Mouse (Mus musculus) hindbrain, embryonic 12.5 days (tissue): ENCODE measurements at regions not wholly inside any gene's neighbourhood (a gene's known extent, or its start where the extent isn't known, plus 50 kb on each side); places are given as distances from the start of the nearest gene placed in this dataset.

Experiments used
- ATAC-seq: fragments of 200-750 bp; cut with Nextera tagmentation; 2 replicates; pipeline ENCODE4 v1.8.0; 2017; ENCODE audit warnings: moderate TSS enrichment; ENCODE audit not compliant: low FRiP score
- H3K27ac ChIP-seq: fragments of 300-500 bp; sonication (generic); 2 replicates; pipeline ENCODE4 v1.5.1; 2016; ENCODE audit warnings: mild to moderate bottlenecking
- H3K27me3 ChIP-seq: fragments of 300-500 bp; sonication (generic); 2 replicates; pipeline ENCODE4 v1.6.1; 2016; ENCODE audit warnings: mild to moderate bottlenecking
- H3K36me3 ChIP-seq: fragments of 300-500 bp; sonication (generic); 2 replicates; pipeline ENCODE4 v1.6.1; 2016; ENCODE audit warnings: mild to moderate bottlenecking
- H3K4me1 ChIP-seq: fragments of 300-500 bp; sonication (generic); 2 replicates; pipeline ENCODE4 v1.6.1; 2016
- H3K4me2 ChIP-seq: fragments of 300-500 bp; sonication (generic); replicated peaks from 2 replicates; pipeline ENCODE4 v1.6.1; 2016; ENCODE audit warnings: mild to moderate bottlenecking
- H3K4me3 ChIP-seq: fragments of 300-500 bp; sonication (generic); 2 replicates; pipeline ENCODE4 v1.5.1; 2016; ENCODE audit warnings: mild to moderate bottlenecking
- H3K9ac ChIP-seq: fragments of 300-500 bp; sonication (generic); 2 replicates; pipeline ENCODE4 v1.6.1; 2016; ENCODE audit warnings: mild to moderate bottlenecking, moderate library complexity
- H3K9me3 ChIP-seq: fragments of 300-500 bp; sonication (generic); replicated peaks from 2 replicates; pipeline ENCODE4 v1.6.1; 2016; ENCODE audit warnings: mild to moderate bottlenecking
- WGBS: fragments of 180-500 bp; shearing (Covaris S2); methylation state at CpG from one replicate; pipeline ENCODE4 v1.1.7; 2016; 5-methylcytosine and 5-hydroxymethylcytosine counted together

DNA sequence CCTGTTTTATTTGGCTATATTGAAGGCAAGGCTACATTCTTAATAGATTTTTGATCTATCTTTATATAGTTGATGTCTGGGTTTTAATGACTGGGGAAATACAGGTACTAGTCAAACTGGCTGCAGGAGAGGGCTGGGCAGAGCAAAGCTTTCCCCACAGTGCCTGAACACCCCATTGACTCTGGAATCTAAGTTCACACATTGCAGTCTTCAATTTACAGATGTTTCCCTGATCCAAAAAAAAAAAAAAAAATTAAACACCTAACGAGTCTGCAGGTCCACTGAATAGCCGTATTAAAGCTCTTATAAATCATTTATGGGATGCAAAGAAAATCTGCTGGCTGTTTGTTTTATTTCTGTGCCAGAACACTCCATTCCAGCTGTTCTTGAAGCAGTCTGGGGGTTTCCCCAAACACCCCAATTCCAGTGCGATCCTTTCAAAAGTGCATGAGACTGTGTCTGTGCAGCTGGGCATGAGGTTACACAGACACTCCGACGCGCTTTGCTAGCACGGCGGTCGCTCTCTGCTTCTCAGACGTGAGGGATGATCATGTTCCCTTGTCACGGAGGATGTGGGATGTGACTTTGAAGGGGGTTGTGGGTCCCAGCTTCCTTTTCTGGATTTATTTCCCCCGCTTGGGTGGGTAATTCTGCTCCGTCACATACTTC is 173.3 kb upstream of the Tut7 start:
- Histone ChIP-seq H3K27me3 (no peaks in the 10 kb centered on the region), H3K4me2 (no peak overlapping the region), H3K4me1 (peaks cover 7% of the 10 kb centered on the region; the same call in 1 of the 2 replicates), H3K4me3 (no peak overlapping the region), H3K36me3 (no peaks in the 10 kb centered on the region), H3K27ac (no peak overlapping the region), H3K9ac (no peak overlapping the region), H3K9me3 (no peaks in the 10 kb centered on the region)
- 82% methylated on average over 13 of the region's 13 CpGs for WGBS
- ATAC-seq = no peak

DNA sequence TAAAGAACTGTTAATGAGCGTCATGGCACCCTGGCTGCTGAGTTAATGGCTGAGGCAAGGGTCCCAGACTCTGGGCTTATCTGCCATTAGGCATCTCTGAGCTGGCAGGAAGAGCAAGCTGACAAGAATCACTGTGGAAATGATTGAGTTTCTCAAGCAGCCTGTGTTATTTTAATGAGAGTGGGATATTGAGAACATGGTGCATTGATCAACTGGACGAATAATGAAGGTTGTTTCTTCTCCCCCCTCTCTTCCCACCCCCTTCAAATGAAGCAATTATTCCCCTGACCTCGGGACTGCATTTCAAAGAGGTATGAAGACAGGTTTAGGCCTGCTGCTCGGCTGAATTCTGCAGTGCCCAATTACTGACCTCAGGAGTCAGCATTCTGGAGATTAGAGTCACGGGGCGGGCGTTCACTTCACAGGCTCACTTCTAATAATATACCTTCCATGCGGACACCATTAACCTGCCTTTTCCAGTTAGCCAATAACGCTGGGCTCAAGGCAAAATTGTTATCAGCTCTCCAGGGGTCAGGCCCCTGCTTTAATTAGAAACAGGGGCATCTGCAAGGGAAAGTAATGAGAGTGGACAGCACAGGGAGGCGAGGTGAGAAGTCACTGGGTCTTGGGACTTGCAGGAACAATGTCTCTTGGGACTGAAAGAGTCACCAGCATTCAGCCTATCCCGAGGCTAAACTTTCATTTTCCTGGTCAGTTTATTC is 170.0 kb upstream of the Tut7 start:
- peak; percentile 32; the same call in 1 of the 2 replicates for ATAC-seq
- no peak overlapping the region for H3K4me3 ChIP-seq

DNA sequence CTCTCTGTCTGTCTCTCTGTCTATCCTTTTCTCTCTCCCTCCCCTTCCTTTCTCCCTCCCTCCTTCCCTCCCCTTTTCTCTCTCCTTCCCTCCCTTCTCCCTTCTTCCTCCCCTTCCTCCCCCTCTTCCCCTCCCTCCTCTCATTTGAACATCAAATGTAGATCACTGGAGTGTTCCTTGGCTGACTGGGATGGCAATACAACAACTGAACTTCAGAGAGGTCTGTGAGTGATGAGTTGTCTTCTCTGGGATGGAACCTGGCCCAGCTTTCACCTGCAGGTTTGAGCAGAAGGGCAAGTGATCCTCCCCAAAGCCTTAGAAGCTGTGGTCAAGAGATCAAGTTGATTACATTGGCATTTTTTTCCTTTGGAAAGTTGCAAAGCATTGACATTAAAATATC is 169.4 kb upstream of the Tut7 start:
- Histone ChIP-seq H3K4me3 (no peak overlapping the region), H3K4me1 (peaks cover 17% of the 10 kb centered on the region), H3K9ac (no peak overlapping the region), H3K4me2 (no peak overlapping the region), H3K27me3 (no peaks in the 10 kb centered on the region), H3K27ac (no peak overlapping the region), H3K9me3 (no peaks in the 10 kb centered on the region), H3K36me3 (no peaks in the 10 kb centered on the region)
- no peak for ATAC-seq

More for the DNA sequence above, 170.0 kb upstream of the Tut7 start:
- no peak overlapping the region for H3K27ac ChIP-seq
- no peaks in the 10 kb centered on the region for H3K27me3 ChIP-seq
- H3K9ac ChIP-seq = no peak overlapping the region
- H3K4me2 ChIP-seq = no peak overlapping the region
- H3K4me1 ChIP-seq = peaks cover 17% of the 10 kb centered on the region
- H3K36me3 ChIP-seq = no peaks in the 10 kb centered on the region
- no peaks in the 10 kb centered on the region for H3K9me3 ChIP-seq
- WGBS = 50% methylated on average over 11 of the region's 11 CpGs

DNA sequence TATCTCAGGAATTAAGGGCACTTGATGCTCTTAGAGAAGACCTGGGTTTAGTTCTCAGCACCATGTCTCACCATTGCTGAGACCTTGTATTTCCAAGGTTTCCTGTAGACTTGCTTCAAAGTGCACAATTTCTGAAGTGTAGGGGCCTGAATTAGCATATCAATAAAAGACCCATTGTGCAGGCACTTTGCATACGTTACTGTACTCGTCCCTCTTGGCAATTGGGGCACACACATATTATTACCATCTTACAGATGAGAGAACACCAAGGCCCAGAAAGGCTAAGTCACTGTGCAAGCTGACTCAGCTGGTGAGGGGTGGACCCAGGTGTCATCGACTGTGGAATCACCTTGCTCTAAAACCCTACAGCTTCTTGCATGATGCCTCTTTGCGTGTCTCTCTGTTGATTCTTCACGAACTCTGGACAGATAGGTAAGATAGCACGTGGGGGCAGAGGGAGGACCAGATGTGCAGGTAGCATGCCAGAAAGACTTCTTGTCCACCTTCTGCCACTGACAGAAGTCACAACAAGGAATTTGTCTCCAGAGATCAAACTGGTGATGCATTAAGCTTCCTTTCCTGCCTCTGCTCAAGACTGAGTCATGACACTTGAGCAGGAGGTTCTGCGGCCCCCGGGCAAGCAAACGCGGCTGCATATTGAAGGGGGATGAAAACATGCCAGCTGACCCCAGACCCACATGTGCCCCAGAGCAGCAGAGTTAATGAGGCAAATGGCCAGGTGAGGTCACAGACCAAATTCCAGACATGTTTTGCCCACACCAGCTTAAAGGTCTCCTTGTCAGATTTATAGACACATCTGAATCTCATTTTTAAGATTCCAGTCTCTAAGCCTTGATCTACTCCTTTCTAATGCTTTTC is 167.7 kb upstream of the Tut7 start:
- H3K27ac ChIP-seq = no peak overlapping the region
- no peak overlapping the region for H3K9ac ChIP-seq
- H3K36me3 ChIP-seq = no peaks in the 10 kb centered on the region

DNA sequence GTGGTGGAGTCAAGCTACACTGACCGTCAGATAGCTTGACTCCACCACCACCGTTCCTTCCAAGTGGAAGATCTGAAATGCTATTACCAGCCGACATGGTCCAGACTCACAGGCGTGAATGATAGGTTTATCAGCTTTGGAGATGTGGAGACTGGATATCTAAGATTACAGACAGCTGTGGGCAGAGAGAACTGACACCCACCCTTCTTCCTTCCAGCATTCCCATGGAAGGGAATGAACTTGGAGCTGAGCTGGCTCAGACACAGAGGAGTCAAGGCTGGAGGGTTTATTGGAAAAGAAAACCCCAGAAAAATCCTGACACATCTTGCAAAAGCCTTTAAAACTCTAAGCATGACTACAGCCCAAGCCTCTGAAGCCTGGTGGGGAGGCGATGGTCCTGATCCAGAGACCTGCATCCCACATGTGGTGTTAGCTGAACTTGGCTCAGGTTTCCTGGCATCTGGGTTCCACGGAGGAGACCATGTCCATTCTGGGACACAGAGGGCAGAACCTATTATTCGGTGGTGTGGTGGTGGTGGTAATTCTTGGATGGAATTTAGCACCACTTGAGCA is 165.5 kb upstream of the Tut7 start:
- no peak for ATAC-seq
- H3K9ac ChIP-seq = no peak overlapping the region
- no peak overlapping the region for H3K4me3 ChIP-seq
- no peaks in the 10 kb centered on the region for H3K36me3 ChIP-seq
- H3K4me2 ChIP-seq = no peak overlapping the region
- WGBS = 86% methylated on average over 7 of the region's 7 CpGs
- no peaks in the 10 kb centered on the region for H3K9me3 ChIP-seq
- no peak overlapping the region for H3K27ac ChIP-seq
- peaks cover 17% of the 10 kb centered on the region for H3K4me1 ChIP-seq
- H3K27me3 ChIP-seq = no peaks in the 10 kb centered on the region

More for the DNA sequence above, 167.7 kb upstream of the Tut7 start:
- WGBS = 53% methylated on average over 10 of the region's 10 CpGs
- H3K27me3 ChIP-seq = no peaks in the 10 kb centered on the region
- ATAC-seq = no peak
- H3K4me3 ChIP-seq = no peak overlapping the region
- H3K4me2 ChIP-seq = no peak overlapping the region
- no peaks in the 10 kb centered on the region for H3K9me3 ChIP-seq
- H3K4me1 ChIP-seq = peaks cover 17% of the 10 kb centered on the region

DNA sequence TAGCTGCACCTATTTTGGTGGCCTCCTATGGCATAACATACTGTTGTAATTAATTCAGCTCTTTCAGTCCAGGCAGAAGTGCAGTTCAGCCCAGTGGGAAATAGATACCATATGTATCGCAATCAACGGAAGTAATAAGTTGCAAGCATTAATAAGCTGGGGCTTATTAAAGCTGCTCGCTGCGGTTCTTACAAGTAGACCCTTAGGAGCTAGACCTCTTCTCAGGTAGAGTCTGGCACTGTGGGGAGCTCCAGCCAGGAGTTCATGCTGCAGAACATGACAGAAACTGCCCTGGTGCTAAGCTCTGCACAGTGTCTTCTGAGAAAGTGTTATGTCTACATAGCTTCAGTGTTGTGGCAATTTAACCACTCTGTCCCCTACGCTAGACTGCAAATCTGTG is 153.5 kb upstream of the Tut7 start:
- whole genome bisulfite sequencing = 70% methylated on average over 5 of the region's 5 CpGs
- Histone ChIP-seq H3K9ac (no peak overlapping the region), H3K27ac (no peak overlapping the region), H3K4me2 (no peak overlapping the region), H3K4me3 (no peak overlapping the region), H3K9me3 (no peaks in the 10 kb centered on the region), H3K4me1 (peaks cover 7% of the 10 kb centered on the region), H3K36me3 (no peaks in the 10 kb centered on the region), H3K27me3 (no peaks in the 10 kb centered on the region)
- no peak for ATAC-seq

DNA sequence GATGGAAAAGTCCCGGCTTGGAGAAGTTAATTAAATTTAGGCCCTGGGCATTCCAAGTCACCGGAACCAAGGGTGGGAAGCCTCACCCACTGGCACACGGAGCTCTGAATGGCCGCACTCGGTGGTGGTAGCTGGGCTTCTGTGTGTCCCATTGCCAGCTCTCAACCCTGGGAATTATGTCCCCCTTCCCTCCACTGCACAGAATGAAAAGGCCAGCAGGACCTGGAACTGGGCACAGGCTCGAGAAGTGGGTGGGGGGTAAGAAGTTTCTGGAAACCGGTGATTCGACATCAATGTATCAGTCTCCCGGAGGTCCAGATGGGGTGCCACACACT is 149.1 kb upstream of the Tut7 start:
- Histone ChIP-seq H3K4me2 (peak overlapping the region; percentile 52), H3K36me3 (no peaks in the 10 kb centered on the region), H3K9ac (peak overlapping the region; percentile 18; the same call in 1 of the 2 replicates), H3K4me1 (peaks cover 24% of the 10 kb centered on the region), H3K27me3 (peaks cover 12% of the 10 kb centered on the region), H3K4me3 (0 out of 2 replicates have a peak overlapping the region, but pooled peaks have one; percentile 17), H3K9me3 (no peaks in the 10 kb centered on the region), H3K27ac (peak overlapping the region; percentile 36)
- WGBS = 45% methylated on average over 9 of the region's 9 CpGs
- ATAC-seq = peak; percentile 50

DNA sequence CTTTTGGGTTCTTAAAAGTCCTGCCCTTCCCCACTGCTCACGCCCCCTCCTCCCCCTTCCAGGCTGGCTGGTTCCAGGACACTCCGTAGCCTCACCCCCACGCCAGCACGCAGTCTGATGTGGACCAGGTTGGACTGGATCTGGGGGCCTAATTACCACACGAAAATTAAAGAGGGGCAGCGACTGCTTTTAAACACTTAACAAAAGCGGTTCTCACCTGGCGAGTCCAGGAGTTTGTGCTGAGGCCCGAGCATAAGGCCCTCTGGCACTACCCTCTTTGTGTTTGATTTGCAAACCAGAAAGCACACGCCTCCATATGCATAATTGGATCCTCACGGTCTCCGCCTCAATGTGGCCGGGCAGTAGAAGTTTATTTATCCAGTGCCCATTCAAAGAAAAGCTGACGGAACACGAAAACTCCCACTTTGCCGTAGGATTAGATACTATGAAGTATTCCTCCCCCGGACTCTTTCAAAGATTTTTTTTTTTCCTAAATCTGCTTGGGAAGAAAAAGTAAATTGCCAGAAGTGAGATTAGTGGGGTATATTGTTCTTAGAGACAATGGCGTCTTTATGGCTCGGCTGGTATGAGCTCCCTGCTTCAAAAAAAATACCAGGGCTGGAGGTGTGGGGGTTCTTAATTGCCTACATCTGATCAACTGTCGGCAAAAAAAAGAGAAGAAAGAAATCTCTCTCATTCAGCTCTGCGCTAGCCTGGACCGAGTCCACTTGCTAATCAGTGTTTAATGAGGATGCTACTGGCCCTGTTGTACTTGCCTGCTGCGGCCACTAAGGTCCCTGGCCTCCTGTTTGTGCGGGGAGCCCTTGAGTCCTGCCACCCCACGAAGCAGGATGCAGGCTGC is 148.5 kb upstream of the Tut7 start:
- peaks cover 12% of the 10 kb centered on the region for H3K27me3 ChIP-seq
- H3K36me3 ChIP-seq = no peaks in the 10 kb centered on the region
- H3K9ac ChIP-seq = peak overlapping the region; percentile 49
- peak overlapping the region; percentile 17 for H3K4me3 ChIP-seq
- ATAC-seq = peak; percentile 80
- H3K4me2 ChIP-seq = peak overlapping the region; percentile 52
- H3K9me3 ChIP-seq = no peaks in the 10 kb centered on the region
- H3K27ac ChIP-seq = peak overlapping the region; percentile 36; the same call in 1 of the 2 replicates
- WGBS = under 1% methylated on average over 25 of the region's 25 CpGs
- peaks cover 24% of the 10 kb centered on the region for H3K4me1 ChIP-seq

DNA sequence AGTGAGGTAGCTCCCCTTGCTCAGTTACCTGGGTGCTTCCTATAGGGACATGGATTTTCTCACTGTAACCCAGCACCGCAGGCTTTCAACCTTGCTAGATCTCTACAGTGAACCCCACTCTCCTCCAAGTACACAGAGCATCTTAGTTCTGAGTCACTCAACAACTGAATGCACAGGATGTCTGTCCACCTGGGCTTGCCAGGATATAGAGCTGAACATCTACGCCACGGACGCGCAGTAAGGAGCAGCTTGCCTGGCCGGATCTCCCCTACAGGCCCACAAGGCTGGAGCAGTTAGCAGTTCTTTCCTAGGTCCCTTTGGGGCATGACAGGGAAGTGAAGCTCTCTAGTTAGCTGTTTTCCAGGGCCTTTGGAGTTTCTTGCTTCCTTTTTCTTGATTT is 147.5 kb upstream of the Tut7 start:
- H3K36me3 ChIP-seq = no peaks in the 10 kb centered on the region
- no peak for ATAC-seq
- H3K27me3 ChIP-seq = peaks cover 12% of the 10 kb centered on the region
- H3K4me1 ChIP-seq = peaks cover 24% of the 10 kb centered on the region
- 49% methylated on average over 6 of the region's 6 CpGs for WGBS
- no peak overlapping the region for H3K4me3 ChIP-seq
- H3K27ac ChIP-seq = no peak overlapping the region
- H3K4me2 ChIP-seq = peak overlapping the region; percentile 52
- H3K9me3 ChIP-seq = no peaks in the 10 kb centered on the region
- H3K9ac ChIP-seq = no peak overlapping the region

DNA sequence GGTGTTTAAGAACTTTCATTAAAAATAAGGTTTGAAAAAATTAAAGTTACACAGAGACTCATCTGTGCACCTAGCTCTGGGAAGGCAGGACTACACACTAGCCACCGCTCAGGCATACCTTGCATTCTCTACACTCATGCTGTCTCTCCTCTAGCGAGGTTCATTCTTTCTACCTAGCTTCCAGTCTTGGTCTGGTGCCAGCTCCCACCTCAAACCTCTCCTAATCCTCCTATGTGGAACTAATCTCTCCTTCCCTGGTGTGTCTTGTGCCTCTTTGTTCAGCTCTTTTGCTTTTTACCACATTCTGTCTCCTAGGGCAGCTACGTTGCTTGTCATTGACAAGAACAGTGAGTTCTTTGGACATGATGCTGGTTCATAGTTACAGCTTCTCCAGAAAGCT is 146.5 kb upstream of the Tut7 start:
- H3K4me1 ChIP-seq = peaks cover 24% of the 10 kb centered on the region
- H3K36me3 ChIP-seq = no peaks in the 10 kb centered on the region
- no peak overlapping the region for H3K9ac ChIP-seq
- H3K27ac ChIP-seq = no peak overlapping the region
- no peaks in the 10 kb centered on the region for H3K9me3 ChIP-seq
- ATAC-seq = no peak
- H3K4me3 ChIP-seq = no peak overlapping the region
- H3K27me3 ChIP-seq = peaks cover 12% of the 10 kb centered on the region
- no peak overlapping the region for H3K4me2 ChIP-seq
- 66% methylated on average over 3 of the region's 3 CpGs for WGBS

DNA sequence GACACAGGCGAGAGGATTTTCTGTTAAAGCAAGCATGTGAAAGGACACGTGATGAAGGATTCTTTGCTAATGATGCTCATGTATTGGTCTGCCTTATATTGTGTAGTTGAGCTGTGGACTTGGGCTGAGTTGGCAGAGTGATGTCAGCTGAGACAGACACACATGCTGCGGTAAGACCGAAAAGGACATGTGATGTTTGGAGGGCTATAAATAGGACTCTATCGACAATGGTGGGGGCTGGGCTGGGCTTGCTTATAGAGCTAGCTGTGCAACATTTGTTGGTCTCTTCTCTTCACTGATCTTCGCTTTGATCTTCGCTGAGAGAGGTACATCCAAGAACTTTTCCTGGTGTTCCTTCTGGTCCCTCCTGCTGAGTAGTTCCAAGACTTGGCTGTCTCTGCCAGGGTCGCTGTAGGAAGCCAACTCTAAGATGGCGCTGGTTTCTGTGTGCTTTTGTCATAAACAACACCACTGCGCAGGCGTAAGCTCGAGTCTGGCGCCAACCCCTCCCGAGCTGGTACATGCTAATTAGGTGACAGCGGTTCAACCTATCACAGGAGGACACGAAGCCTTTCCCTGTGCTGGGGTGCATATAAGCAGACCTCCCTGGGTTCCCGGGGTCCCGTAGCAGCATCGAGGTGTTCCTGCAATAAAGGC is 145.8 kb upstream of the Tut7 start:
- Histone ChIP-seq H3K27me3 (peaks cover 12% of the 10 kb centered on the region), H3K4me3 (no peak overlapping the region), H3K4me2 (no peak overlapping the region), H3K4me1 (peaks cover 24% of the 10 kb centered on the region), H3K9ac (no peak overlapping the region), H3K9me3 (no peaks in the 10 kb centered on the region), H3K27ac (no peak overlapping the region), H3K36me3 (no peaks in the 10 kb centered on the region)
- WGBS = 87% methylated on average over 19 of the region's 19 CpGs
- no peak for ATAC-seq
